Mouse (Mus musculus): ENCODE data around the gene Reep6.

DNA sequence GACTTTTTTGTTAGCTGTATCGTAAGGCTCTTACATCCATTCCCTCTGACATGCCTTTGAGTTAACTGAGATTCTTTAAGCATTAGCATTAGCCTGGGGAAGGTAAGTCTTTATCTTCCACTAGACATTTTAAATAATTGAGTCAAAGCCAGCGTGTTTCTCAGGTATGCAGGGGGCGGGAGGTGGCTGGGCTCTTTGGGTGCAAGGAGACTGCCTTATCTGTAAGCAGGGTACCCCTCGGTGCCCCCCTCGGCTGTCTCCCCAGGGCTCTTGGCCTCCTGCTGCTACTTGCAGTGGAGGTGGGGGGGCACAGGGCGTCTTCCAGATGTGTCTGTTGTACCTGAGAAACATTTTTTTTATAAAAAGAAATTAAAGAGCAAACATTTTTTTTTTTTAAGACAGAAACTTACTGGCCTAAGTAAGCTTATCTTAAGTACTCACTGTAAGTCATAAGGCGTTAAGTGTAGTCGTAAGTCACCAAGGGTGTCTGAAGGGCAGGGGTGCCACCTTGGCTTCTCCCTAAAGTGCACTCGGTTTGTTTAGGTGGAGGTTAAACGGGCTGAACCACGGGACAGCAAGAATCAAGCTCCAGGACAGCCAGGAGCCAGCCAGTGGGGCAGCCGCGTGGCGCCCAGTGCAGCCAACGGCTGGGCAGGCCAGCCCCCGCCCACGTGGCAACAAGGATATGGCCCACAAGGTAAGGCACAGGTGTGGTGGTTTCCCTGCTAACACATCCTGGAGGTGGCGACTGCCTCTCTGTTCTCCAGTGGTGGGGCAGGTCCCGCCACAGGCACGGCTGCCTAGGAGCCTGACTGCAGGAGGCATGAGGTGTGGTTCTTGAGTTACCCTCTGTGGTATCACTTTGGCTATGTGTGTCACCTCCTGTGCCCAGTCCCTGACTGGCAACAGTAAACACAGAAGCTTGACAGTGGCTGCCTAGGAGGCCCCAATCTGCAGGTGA is 47.0 kb upstream of the Reep6 start:
- no peak for TF ChIP-seq POLR2A (IDR thresholded peaks at IDR 0.05; ENCODE audit: borderline replicate concordance, insufficient read depth, low read length)
- TF ChIP-seq CTCF (IDR thresholded peaks at IDR 0.05; ENCODE audit: borderline replicate concordance, insufficient read depth, low read depth, low read length), result no peak

Data from cerebellum, adult 2 months (tissue).